Mouse (Mus musculus) C2C12 (cell line): ENCODE measurements around the gene Gramd1b.

ENCODE experiments used
- CEBPB ChIP-seq: IDR thresholded peaks from one replicate; pipeline ENCODE4 v1.6.1; 2011; ENCODE audit warnings: low read depth, mild to moderate bottlenecking, control low read depth, moderate library complexity
- CTCF ChIP-seq: IDR thresholded peaks from one replicate; pipeline ENCODE4 v1.5.1; 2011; ENCODE audit not compliant: control insufficient read depth, insufficient read depth, insufficient read length
- FOSL1 ChIP-seq: IDR thresholded peaks from one replicate; pipeline ENCODE4 v1.8.0; 2011; ENCODE audit warnings: mild to moderate bottlenecking, low read length; ENCODE audit not compliant: poor library complexity, insufficient read depth, severe bottlenecking
- MAX ChIP-seq: IDR thresholded peaks from one replicate; pipeline ENCODE4 v1.6.1; 2011; ENCODE audit warnings: mild to moderate bottlenecking, control low read depth

GRCm38 (mm10) chr9:40292475-40292874, 238.7 kb downstream of the Gramd1b start:
- TF ChIP-seq FOSL1 = no peak
- no peak for TF ChIP-seq CTCF
- no peak for TF ChIP-seq MAX
- no peak for TF ChIP-seq CEBPB
